Mouse (Mus musculus): ENCODE data around the gene Smurf1. TPM values are rescaled to one million over a fixed set of nuclear protein-coding genes. Genes with fewer than 3 reads are reported as not detected.

Gene Smurf1
- 12.3 and 13.1 TPM in 2 replicates for polyA plus RNA-seq (2015; fragmentation: Nextera tagmentation; extraction: Ambion mirVana)

GRCm38 (mm10) chr5:144965639-144966351, at the start of gene Smurf1:
TSS of gene Smurf1 (minus strand) at chr5:144965847.

Small RNAs within 50 kb of the gene (microRNA-seq; reads per million reads assigned to microRNA genes)
- gene Mir7039: not detected

Other genes starting within 250 kb of the Smurf1 start
- gene Tmem130, start 204.0 kb downstream of the Smurf1 start, polyA plus RNA-seq (2015; fragmentation: Nextera tagmentation; extraction: Ambion mirVana): 0.12 and 0.33 TPM in 2 replicates
- gene Trrap, start 198.1 kb downstream of the Smurf1 start, polyA plus RNA-seq (2015; fragmentation: Nextera tagmentation; extraction: Ambion mirVana): 24.8 and 27.2 TPM in 2 replicates
- not detected in 2 replicates for gene Gm4871, start 66.9 kb upstream of the Smurf1 start, polyA plus RNA-seq (2015; fragmentation: Nextera tagmentation; extraction: Ambion mirVana)
- gene 1700018F24Rik, start 77.1 kb upstream of the Smurf1 start, polyA plus RNA-seq (2015; fragmentation: Nextera tagmentation; extraction: Ambion mirVana): not detected in 2 replicates
- gene Arpc1a, start 118.0 kb upstream of the Smurf1 start, polyA plus RNA-seq (2015; fragmentation: Nextera tagmentation; extraction: Ambion mirVana): 188 and 216 TPM in 2 replicates
- not detected in 2 replicates for gene Kpna7, start 118.2 kb upstream of the Smurf1 start, polyA plus RNA-seq (2015; fragmentation: Nextera tagmentation; extraction: Ambion mirVana)
- 381 and 490 TPM in 2 replicates for gene Arpc1b, start 148.4 kb upstream of the Smurf1 start, polyA plus RNA-seq (2015; fragmentation: Nextera tagmentation; extraction: Ambion mirVana)
- gene Pdap1, start 174.4 kb upstream of the Smurf1 start, polyA plus RNA-seq (2015; fragmentation: Nextera tagmentation; extraction: Ambion mirVana): 49.6 and 60.3 TPM in 2 replicates
- 127 and 128 TPM in 2 replicates for gene Bud31, start 174.5 kb upstream of the Smurf1 start, polyA plus RNA-seq (2015; fragmentation: Nextera tagmentation; extraction: Ambion mirVana)
- 8.5 TPM in 2 replicates for gene Ptcd1, start 201.3 kb upstream of the Smurf1 start, polyA plus RNA-seq (2015; fragmentation: Nextera tagmentation; extraction: Ambion mirVana)
- gene Cpsf4, start 201.4 kb upstream of the Smurf1 start, polyA plus RNA-seq (2015; fragmentation: Nextera tagmentation; extraction: Ambion mirVana): 17.6 and 20.6 TPM in 2 replicates
- 609 and 628 TPM in 2 replicates for gene Atp5j2, start 226.2 kb upstream of the Smurf1 start, polyA plus RNA-seq (2015; fragmentation: Nextera tagmentation; extraction: Ambion mirVana)
- 5.6 and 6.2 TPM in 2 replicates for gene Zkscan14, start 236.0 kb upstream of the Smurf1 start, polyA plus RNA-seq (2015; fragmentation: Nextera tagmentation; extraction: Ambion mirVana)
- 5.3 and 5.5 TPM in 2 replicates for gene Zkscan5, start 238.7 kb upstream of the Smurf1 start, polyA plus RNA-seq (2015; fragmentation: Nextera tagmentation; extraction: Ambion mirVana)